ENCODE assay signal across 13 mouse cellular contexts in the genomic region with DNA sequence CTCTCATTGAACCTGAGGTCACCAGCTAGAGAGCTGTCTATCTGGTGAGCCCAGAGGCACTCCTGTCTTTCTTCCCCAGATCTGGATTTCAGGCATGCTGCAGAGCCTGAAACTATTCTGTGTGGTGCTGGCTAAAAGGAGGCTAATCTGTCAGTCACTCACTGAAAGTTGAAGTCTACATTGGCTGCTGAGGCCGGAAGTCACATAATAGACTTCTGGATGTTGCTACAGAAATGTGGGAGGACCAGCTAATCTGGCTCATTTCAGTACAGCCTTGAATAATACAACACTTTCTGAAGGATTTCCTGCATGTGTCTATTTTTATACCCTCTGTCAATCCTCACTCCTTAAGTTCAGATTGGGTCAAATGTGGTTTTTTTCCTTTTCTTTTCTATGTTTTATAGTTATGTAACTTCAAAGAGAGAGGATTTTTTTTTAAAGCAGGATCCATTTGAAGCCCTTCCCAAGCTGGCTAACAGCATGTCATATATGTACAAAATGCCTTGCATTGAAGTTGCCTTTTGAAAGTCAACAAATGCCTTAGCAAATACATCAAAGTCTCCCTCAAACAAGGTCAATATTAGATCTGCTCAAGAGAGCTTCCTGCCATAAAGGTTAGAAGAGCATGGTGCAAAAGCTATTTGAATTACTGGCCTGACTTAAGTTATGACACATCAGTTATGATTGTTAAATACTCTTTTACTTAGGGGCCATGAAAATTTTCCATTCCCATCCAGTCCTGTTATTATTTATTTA.
DNase-seq lines count a peak whose midpoint lies in the region; ATAC-seq and TF ChIP-seq lines count a peak whose summit lies in the region.
"Had no signal": no experiment of that assay in that cellular context is flagged by ENCODE, and none has a peak within 500 bp of the region (broad histone marks: within the 10 kb centered on the region; RNA-seq: fewer than 3 reads in every experiment).

No protein-coding gene starts in this region.

- H3K27ac ChIP-seq in intestine, embryonic 15.5 days: no peak overlapping the region
- H3K27ac ChIP-seq in intestine, postnatal 0 days (ENCODE audit: low read depth, low read length): no peak overlapping the region
- no peak overlapping the region for H3K27ac ChIP-seq in embryonic facial prominence, embryonic 14.5 days (replicated peaks; ENCODE audit: low read depth, low read length)
- no peak overlapping the region for H3K27ac ChIP-seq in hindbrain, embryonic 11.5 days (ENCODE audit: low read depth, low read length)
- H3K27ac ChIP-seq: liver, embryonic 14.5 days had no signal

- DNase-seq in embryonic facial prominence, embryonic 14.5 days (ENCODE audit: low spot score): peak; percentile 22
- peak; percentile 15 to 18 for DNase-seq in lung, postnatal 4 days
- DNase-seq in embryo, embryonic 10 days (ENCODE audit: low spot score): no peak
- DNase-seq in hindbrain, embryonic 11.5 days (ENCODE audit: low spot score): no peak
- DNase-seq: layer of hippocampus, postnatal 36 days; retina, postnatal 1 day had no signal

- H3K36me3 ChIP-seq in intestine, embryonic 15.5 days: no peaks in the 10 kb centered on the region
- no peaks in the 10 kb centered on the region for H3K36me3 ChIP-seq in intestine, postnatal 0 days (ENCODE audit: control insufficient read depth, insufficient read depth)
- H3K36me3 ChIP-seq in embryonic facial prominence, embryonic 14.5 days (ENCODE audit: control insufficient read depth, insufficient read depth, low read length): no peaks in the 10 kb centered on the region
- H3K36me3 ChIP-seq in hindbrain, embryonic 11.5 days (ENCODE audit: control insufficient read depth, insufficient read depth, low read length): no peaks in the 10 kb centered on the region

- peak; percentile 31; the same call in 1 of the 2 replicates for ATAC-seq in intestine, embryonic 15.5 days
- no peak for ATAC-seq in intestine, postnatal 0 days
- no peak for ATAC-seq in embryonic facial prominence, embryonic 14.5 days (ENCODE audit: low read depth)
- ATAC-seq in inflammation-experienced regulatory T-cells, adult 6 months: peak; percentile 25
- ATAC-seq in monocyte, adult 5-6 weeks (replicated peaks; ENCODE audit: insufficient number of reproducible peaks, low FRiP score, low TSS enrichment, poor library complexity, severe bottlenecking): no peak
- ATAC-seq in hindbrain, embryonic 11.5 days (ENCODE audit: low FRiP score): no peak

- H3K9me3 ChIP-seq in intestine, embryonic 15.5 days: no peaks in the 10 kb centered on the region
- H3K9me3 ChIP-seq in intestine, postnatal 0 days (ENCODE audit: control insufficient read depth): no peaks in the 10 kb centered on the region
- H3K9me3 ChIP-seq in embryonic facial prominence, embryonic 14.5 days (ENCODE audit: control insufficient read depth, low read length): no peaks in the 10 kb centered on the region
- H3K9me3 ChIP-seq in hindbrain, embryonic 11.5 days (ENCODE audit: control insufficient read depth, low read length): no peaks in the 10 kb centered on the region

- H3K4me2 ChIP-seq in intestine, embryonic 15.5 days (replicated peaks): no peak overlapping the region
- H3K4me2 ChIP-seq in intestine, postnatal 0 days (replicated peaks; ENCODE audit: low read depth): no peak overlapping the region
- H3K4me2 ChIP-seq in embryonic facial prominence, embryonic 14.5 days (ENCODE audit: low read depth, low read length): no peak overlapping the region
- H3K4me2 ChIP-seq in hindbrain, embryonic 11.5 days (replicated peaks; ENCODE audit: low read depth, low read length): no peak overlapping the region

- no peak overlapping the region for H3K9ac ChIP-seq in intestine, embryonic 15.5 days
- no peak overlapping the region for H3K9ac ChIP-seq in intestine, postnatal 0 days (ENCODE audit: low read depth, low read length)
- H3K9ac ChIP-seq in embryonic facial prominence, embryonic 14.5 days (ENCODE audit: low read depth, low read length): no peak overlapping the region
- H3K9ac ChIP-seq in hindbrain, embryonic 11.5 days (ENCODE audit: low read depth, low read length): no peak overlapping the region
- H3K9ac ChIP-seq: liver, embryonic 14.5 days had no signal

- H3K4me3 ChIP-seq in intestine, embryonic 15.5 days (replicated peaks): no peak overlapping the region
- H3K4me3 ChIP-seq in intestine, postnatal 0 days (ENCODE audit: low read depth, low read length): no peak overlapping the region
- no peak overlapping the region for H3K4me3 ChIP-seq in embryonic facial prominence, embryonic 14.5 days (ENCODE audit: low read depth, low read length)
- H3K4me3 ChIP-seq in hindbrain, embryonic 11.5 days (ENCODE audit: low read depth, low read length): no peak overlapping the region
- H3K4me3 ChIP-seq: erythroblast, embryonic 14.5 days had no signal

- H3K27me3 ChIP-seq in intestine, embryonic 15.5 days (replicated peaks): no peaks in the 10 kb centered on the region
- no peaks in the 10 kb centered on the region for H3K27me3 ChIP-seq in intestine, postnatal 0 days (replicated peaks; ENCODE audit: control insufficient read depth, insufficient read depth, low read length)
- no peaks in the 10 kb centered on the region for H3K27me3 ChIP-seq in embryonic facial prominence, embryonic 14.5 days (replicated peaks; ENCODE audit: control insufficient read depth, insufficient read depth, low read length)
- no peaks in the 10 kb centered on the region for H3K27me3 ChIP-seq in hindbrain, embryonic 11.5 days (ENCODE audit: control insufficient read depth, insufficient read depth, low read length)
- H3K27me3 ChIP-seq: CH12.LX had no signal

- 40% methylated on average over 1 of the region's 1 CpGs for WGBS in intestine, embryonic 15.5 days
- WGBS in intestine, postnatal 0 days: 43% methylated on average over 1 of the region's 1 CpGs
- 63% methylated on average over 1 of the region's 1 CpGs for WGBS in embryonic facial prominence, embryonic 14.5 days
- WGBS in hindbrain, embryonic 11.5 days: 79% methylated on average over 1 of the region's 1 CpGs

- H3K4me1 ChIP-seq in intestine, embryonic 15.5 days (replicated peaks): no peaks in the 10 kb centered on the region
- no peaks in the 10 kb centered on the region for H3K4me1 ChIP-seq in intestine, postnatal 0 days (replicated peaks; ENCODE audit: control insufficient read depth, insufficient read depth, low read length)
- H3K4me1 ChIP-seq in embryonic facial prominence, embryonic 14.5 days (ENCODE audit: control insufficient read depth, insufficient read depth, low read length): no peaks in the 10 kb centered on the region
- no peaks in the 10 kb centered on the region for H3K4me1 ChIP-seq in hindbrain, embryonic 11.5 days (replicated peaks; ENCODE audit: control insufficient read depth, insufficient read depth, low read length)

- TF ChIP-seq CTCF in intestine, postnatal 0 days (IDR thresholded peaks at IDR 0.05; ENCODE audit: low read depth): no peak

Comparison
In these comparisons a context has a peak if more than half of its experiments do, and no peak if none do; other contexts are left out.
1. ATAC-seq: peak in intestine, embryonic 15.5 days (single experiment) and inflammation-experienced regulatory T-cells, adult 6 months (single experiment); none in intestine, postnatal 0 days (single experiment), embryonic facial prominence, embryonic 14.5 days (single experiment), monocyte, adult 5-6 weeks (single experiment) and hindbrain, embryonic 11.5 days (single experiment).
2. DNase-seq: peak in embryonic facial prominence, embryonic 14.5 days (single experiment) and lung, postnatal 4 days (2 of 2); none in embryo, embryonic 10 days (single experiment) and hindbrain, embryonic 11.5 days (single experiment).